Mouse (Mus musculus) MEL (cell line): ENCODE measurements around the gene Mpp4. TPM values are rescaled to one million over a fixed set of nuclear protein-coding genes. Genes with fewer than 3 reads are reported as not detected.

Source experiments
- DNase-seq: peaks from one replicate; pipeline ENCODE4 v3.0.0; 2011; ENCODE audit warnings: low read depth, low spot score
- H3K27ac ChIP-seq: 2 replicates; pipeline ENCODE4 v1.5.1; 2012; ENCODE audit warnings: low read depth, mild to moderate bottlenecking, control low read depth, low read length, moderate library complexity; ENCODE audit not compliant: control insufficient read depth
- H3K27me3 ChIP-seq, 2 experiments: fragments of 150-350 bp in 1 of 2; sonication (generic) in 1 of 2; 2 replicates each; pipeline ENCODE4 v1.6.1; 2012; ENCODE audit warnings: low read length in 2 of 2, mild to moderate bottlenecking in 2 of 2, improper control_type of control experiment in 1 of 2, moderate library complexity in 1 of 2; ENCODE audit not compliant: insufficient read depth in 2 of 2, control insufficient read depth in 1 of 2
- H3K36me3 ChIP-seq, 2 experiments: 2 replicates each; pipeline ENCODE4 v1.6.1; 2012 to 2014; ENCODE audit warnings: low read length in 2 of 2, improper control_type of control experiment in 1 of 2, inconsistent platforms in 1 of 2, mild to moderate bottlenecking in 1 of 2; ENCODE audit not compliant: insufficient read depth in 2 of 2, control insufficient read depth in 1 of 2
- H3K4me1 ChIP-seq, 2 experiments: fragments of 150-350 bp in 1 of 2; sonication (generic) in 1 of 2; 2 replicates each; pipeline ENCODE4 v1.6.1; 2012; ENCODE audit warnings: low read length in 2 of 2, improper control_type of control experiment in 1 of 2, mild to moderate bottlenecking in 1 of 2; ENCODE audit not compliant: insufficient read depth in 2 of 2, control insufficient read depth in 1 of 2
- H3K4me3 ChIP-seq, 2 experiments: fragments of 150-350 bp in 1 of 2; sonication (generic) in 1 of 2; 2 replicates each; pipeline ENCODE4 v1.5.1; 2012; ENCODE audit warnings: low read depth in 2 of 2, low read length in 2 of 2, mild to moderate bottlenecking in 2 of 2, moderate library complexity in 2 of 2, control low read depth in 1 of 2, improper control_type of control experiment in 1 of 2; ENCODE audit not compliant: control insufficient read depth in 1 of 2, insufficient read depth in 1 of 2
- H3K79me2 ChIP-seq: 2 replicates; pipeline ENCODE4 v1.6.1; 2012; ENCODE audit warnings: mild to moderate bottlenecking, low read length, moderate library complexity; ENCODE audit not compliant: control insufficient read depth, poor library complexity, insufficient read depth
- H3K9ac ChIP-seq: 2 replicates; pipeline ENCODE4 v1.6.1; 2012; ENCODE audit warnings: low read depth, mild to moderate bottlenecking, control low read depth, low read length, moderate library complexity; ENCODE audit not compliant: control insufficient read depth, poor library complexity, severe bottlenecking
- H3K9me3 ChIP-seq: fragments of 150-350 bp; sonication (generic); replicated peaks from 2 replicates; pipeline ENCODE4 v1.6.1; 2012; ENCODE audit warnings: mild to moderate bottlenecking, low read length, improper control_type of control experiment, moderate library complexity; ENCODE audit not compliant: insufficient read depth
- CHD2 ChIP-seq: IDR thresholded peaks from 2 replicates; pipeline ENCODE4 v1.6.1; 2011; ENCODE audit warnings: low read length, improper control_type of control experiment
- E2F4 ChIP-seq: IDR thresholded peaks from 2 replicates; pipeline ENCODE4 v1.6.1; 2011; ENCODE audit warnings: low read depth, low read length, improper control_type of control experiment, borderline replicate concordance
- ELF1 ChIP-seq: IDR thresholded peaks from 2 replicates; pipeline ENCODE4 v1.6.1; 2014; ENCODE audit warnings: low read depth, mild to moderate bottlenecking, inconsistent platforms, low read length, improper control_type of control experiment, moderate library complexity
- EP300 ChIP-seq, 2 experiments: IDR thresholded peaks; 2 replicates each; pipeline ENCODE4 v1.6.1; 2011; ENCODE audit warnings: improper control_type of control experiment in 2 of 2, low read length in 2 of 2, low read depth in 1 of 2, mild to moderate bottlenecking in 1 of 2
- ETS1 ChIP-seq: IDR thresholded peaks from 2 replicates; pipeline ENCODE4 v1.6.1; 2012; ENCODE audit warnings: low read depth, mild to moderate bottlenecking, inconsistent platforms, low read length, improper control_type of control experiment, moderate library complexity
- GATA1 ChIP-seq: IDR thresholded peaks from 2 replicates; pipeline ENCODE4 v1.6.1; 2011; ENCODE audit warnings: low read depth, low read length, improper control_type of control experiment
- KAT2A ChIP-seq: conservative IDR thresholded peaks from 2 replicates; pipeline ENCODE4 v1.6.1; 2012; ENCODE audit warnings: low read depth, low read length, improper control_type of control experiment, inconsistent platforms
- MAFK ChIP-seq: IDR thresholded peaks from 2 replicates; pipeline ENCODE4 v1.6.1; 2011; ENCODE audit warnings: low read depth, mild to moderate bottlenecking, low read length, improper control_type of control experiment, borderline replicate concordance
- MAZ ChIP-seq: IDR thresholded peaks from 2 replicates; pipeline ENCODE4 v1.6.1; 2012; ENCODE audit warnings: low read depth, mild to moderate bottlenecking, inconsistent platforms, low read length, improper control_type of control experiment
- MEF2A ChIP-seq: IDR thresholded peaks from 2 replicates; pipeline ENCODE4 v1.6.1; 2014; ENCODE audit warnings: low read depth, mild to moderate bottlenecking, inconsistent platforms, low read length, improper control_type of control experiment; ENCODE audit not compliant: poor library complexity, insufficient replicate concordance, severe bottlenecking; ENCODE audit errors: extremely low read depth
- MYC ChIP-seq: IDR thresholded peaks from 2 replicates; pipeline ENCODE4 v1.6.1; 2011; ENCODE audit warnings: low read depth, mild to moderate bottlenecking, low read length, improper control_type of control experiment, moderate library complexity
- NRF1 ChIP-seq: IDR thresholded peaks from 2 replicates; pipeline ENCODE4 v1.6.1; 2014; ENCODE audit warnings: low read depth, mild to moderate bottlenecking, inconsistent platforms, low read length, improper control_type of control experiment, moderate library complexity; ENCODE audit not compliant: poor library complexity, insufficient read depth, severe bottlenecking
- POLR2A ChIP-seq, 2 experiments: IDR thresholded peaks; 2 replicates each; pipeline ENCODE4 v1.6.1; 2011 to 2012; ENCODE audit warnings: low read length in 2 of 2, mild to moderate bottlenecking in 2 of 2, control low read depth in 1 of 2, improper control_type of control experiment in 1 of 2, low read depth in 1 of 2, moderate library complexity in 1 of 2; ENCODE audit not compliant: control insufficient read depth in 1 of 2, insufficient read depth in 1 of 2, poor library complexity in 1 of 2
- POLR2AphosphoS5 ChIP-seq: IDR thresholded peaks from 2 replicates; pipeline ENCODE4 v1.6.1; 2012; ENCODE audit warnings: low read depth, borderline replicate concordance, mild to moderate bottlenecking, inconsistent platforms, low read length, moderate library complexity, mixed read lengths
- SMC3 ChIP-seq: IDR thresholded peaks from 2 replicates; pipeline ENCODE4 v1.6.1; 2011; ENCODE audit warnings: low read depth, low read length, improper control_type of control experiment
- USF1 ChIP-seq: IDR thresholded peaks from 2 replicates; pipeline ENCODE4 v1.6.1; 2014; ENCODE audit warnings: low read depth, mild to moderate bottlenecking, inconsistent platforms, low read length, improper control_type of control experiment, moderate library complexity
- USF2 ChIP-seq, 2 experiments: IDR thresholded peaks; 2 replicates each; pipeline ENCODE4 v1.6.1; 2011 to 2012; ENCODE audit warnings: improper control_type of control experiment in 2 of 2, low read length in 2 of 2, borderline replicate concordance in 1 of 2, inconsistent platforms in 1 of 2, low read depth in 1 of 2, mild to moderate bottlenecking in 1 of 2; ENCODE audit not compliant: insufficient read depth in 1 of 2
- ZKSCAN1 ChIP-seq: IDR thresholded peaks from 2 replicates; pipeline ENCODE4 v1.6.1; 2012; ENCODE audit warnings: low read depth, mild to moderate bottlenecking, inconsistent platforms, low read length, improper control_type of control experiment, moderate library complexity
- ZMIZ1 ChIP-seq: IDR thresholded peaks from 2 replicates; pipeline ENCODE4 v1.6.1; 2012; ENCODE audit warnings: low read depth, mild to moderate bottlenecking, inconsistent platforms, low read length, improper control_type of control experiment, moderate library complexity
- polyA plus RNA-seq, 2 experiments: library from polyadenylated mRNA; stranded (reverse) in 1 of 2; unstranded in 1 of 2; fragments of >175 nt in 1 of 2; fragments of >200 nt in 1 of 2; gene quantifications; 2 replicates each; pipeline versions ENCODE4 v1.2.1 to v1.2.4; 2012; ENCODE audit warnings: low replicate concordance in 2 of 2, low read depth in 1 of 2; ENCODE audit not compliant: insufficient read length in 2 of 2, insufficient read depth in 1 of 2, missing spikeins in 1 of 2
- total RNA-seq: library from RNA; depleted of rRNA; stranded (reverse); fragments of 300-350 nt; gene quantifications from 2 replicates; pipeline ENCODE4 v1.2.3, GENCODE M21; 2012

Mpp4 gene
- total and polyA plus RNA-seq, 3 experiments, result 0.19 to 0.23 TPM; not detected in 1

DNA sequence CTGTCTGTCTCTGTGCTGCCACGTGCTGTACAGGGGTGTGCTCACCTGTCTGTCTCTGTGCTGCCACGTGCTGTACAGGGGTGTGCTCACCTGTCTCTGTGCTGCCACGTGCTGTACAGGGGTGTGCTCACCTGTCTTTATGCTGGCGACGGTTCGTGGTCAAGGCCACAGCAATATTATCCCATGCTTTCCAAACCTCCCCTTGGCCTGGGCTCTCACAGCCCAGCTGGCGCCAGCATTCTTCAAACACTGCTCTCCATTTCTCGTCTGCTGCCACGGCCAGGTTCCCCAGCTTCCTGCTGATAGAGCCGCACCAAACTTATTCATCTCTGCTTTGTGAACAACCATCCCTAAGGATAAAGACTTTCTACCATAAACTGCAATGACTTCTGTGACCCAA lies 15.2 kb upstream of the Mpp4 start:
- Histone ChIP-seq H3K27me3 (no peaks in the 10 kb centered on the region), H3K4me1 (peaks cover 7 to 16% of the 10 kb centered on the region in 2 experiments), H3K79me2 (no peaks in the 10 kb centered on the region), H3K27ac (no peak overlapping the region), H3K9me3 (no peaks in the 10 kb centered on the region), H3K9ac (no peak overlapping the region), H3K36me3 (peaks cover 0 to 19% of the 10 kb centered on the region in 2 experiments; a peak in 2 of 4 replicates), H3K4me3 (no peak overlapping the region)
- no peak for DNase-seq
- TF ChIP-seq POLR2AphosphoS5, result no peak
- no peak for TF ChIP-seq POLR2A (IDR thresholded peaks at IDR 0.05; ENCODE audit: control insufficient read depth in 1 of 2, insufficient read depth in 1 of 2, low read depth in 1 of 2, low read length in 2 of 2, poor library complexity in 1 of 2)
- TF ChIP-seq NRF1, result no peak
- no peak for TF ChIP-seq MAFK
- no peak for TF ChIP-seq ZKSCAN1
- TF ChIP-seq MEF2A, result no peak
- no peak for TF ChIP-seq USF1
- no peak for TF ChIP-seq EP300 (IDR thresholded peaks at IDR 0.05; ENCODE audit: low read depth in 1 of 2, low read length in 2 of 2)
- no peak for TF ChIP-seq E2F4
- TF ChIP-seq CHD2, result no peak
- TF ChIP-seq ELF1, result no peak

DNA sequence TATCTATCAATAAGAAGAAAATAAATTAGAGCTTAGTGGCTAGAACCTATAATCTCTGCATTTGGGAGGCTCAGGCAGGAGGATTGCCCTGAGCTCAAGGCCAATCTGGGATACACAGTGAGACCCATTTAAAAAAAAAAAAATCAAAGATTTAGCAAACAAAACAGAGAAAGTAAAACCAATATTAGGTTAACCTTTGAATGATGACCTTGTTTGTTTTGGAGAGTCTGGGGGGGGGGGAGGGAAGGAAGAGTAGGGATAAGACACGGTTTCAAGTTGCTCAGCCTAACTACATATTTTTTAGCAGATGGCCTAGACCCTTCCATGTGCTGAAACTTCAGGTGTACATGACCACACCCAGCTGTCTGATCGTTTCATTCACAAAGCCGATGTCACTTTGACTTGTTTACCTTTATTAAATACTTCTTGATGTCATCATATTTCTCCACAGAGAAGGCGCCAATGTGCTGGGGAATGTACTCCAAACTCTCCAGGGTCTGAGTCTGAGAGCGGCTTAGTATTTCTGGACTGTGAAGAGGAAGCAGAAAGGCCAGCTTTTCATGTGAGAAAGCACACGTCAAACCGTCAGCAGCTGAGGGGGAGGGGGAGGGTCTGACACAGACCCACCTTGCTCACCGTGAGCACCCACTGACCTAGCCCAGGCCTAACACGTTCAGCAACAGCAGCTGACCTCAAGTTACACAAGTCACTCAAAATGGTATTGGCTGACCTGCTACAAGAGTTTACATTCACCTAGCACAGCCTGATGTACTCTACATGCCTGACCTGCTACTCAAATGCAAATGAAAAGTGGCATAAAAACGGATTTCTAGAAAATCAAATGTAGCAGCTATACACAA lies 11.6 kb upstream of the Mpp4 start:
- Histone ChIP-seq H3K9ac (no peak overlapping the region), H3K27me3 (no peaks in the 10 kb centered on the region), H3K36me3 (peaks cover 0 to 23% of the 10 kb centered on the region in 2 experiments; a peak in 2 of 4 replicates), H3K4me1 (peaks cover 5 to 21% of the 10 kb centered on the region in 2 experiments), H3K9me3 (no peaks in the 10 kb centered on the region), H3K79me2 (no peaks in the 10 kb centered on the region), H3K27ac (no peak overlapping the region), H3K4me3 (no peak overlapping the region)
- TF ChIP-seq MYC (no peak), MAZ (no peak), KAT2A (no peak), ETS1 (no peak), ZMIZ1 (no peak), POLR2AphosphoS5 (no peak), ZKSCAN1 (no peak), USF2 (IDR thresholded peaks at IDR 0.05; ENCODE audit: borderline replicate concordance in 1 of 2, insufficient read depth in 1 of 2, low read depth in 1 of 2, low read length in 2 of 2) (no peak), GATA1 (no peak), SMC3 (no peak), MAFK (no peak), MEF2A (no peak)
- DNase-seq, result no peak
